Mouse (Mus musculus): ENCODE results near the gene Gm12394. TPM values are rescaled to one million over a fixed set of nuclear protein-coding genes. Genes with fewer than 3 reads are reported as not detected.
"Not testable (repeated sequence)": the region's sequence is repeated elsewhere in the genome, so short reads cannot be mapped to it uniquely, and the experiment has no call there.

Gene Gm12394
- polyA plus RNA-seq, 1 experiment, result 0.03 TPM

DNA sequence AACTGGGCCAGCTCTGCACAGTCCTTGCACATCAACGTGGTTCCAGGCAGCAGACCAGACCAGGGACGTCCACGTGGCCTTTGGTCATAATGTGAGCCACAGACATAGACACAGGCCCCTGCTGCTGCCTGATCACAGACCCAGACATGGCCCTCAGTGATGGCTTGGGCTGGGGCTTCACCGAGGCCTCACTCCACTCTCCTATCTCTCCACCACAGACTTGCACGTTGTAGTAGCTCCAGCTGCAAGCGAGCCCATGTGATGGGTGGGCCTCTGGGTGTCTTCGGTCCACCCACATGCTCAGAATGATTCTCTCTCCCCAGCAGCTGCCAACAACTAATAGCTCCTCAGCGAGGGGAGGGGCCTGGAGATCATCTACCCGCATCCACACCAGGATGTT lies 3.9 kb upstream of the Gm12394 start:
- not testable (repeated sequence) for DNase-seq (ENCODE audit: low read depth)

DNA sequence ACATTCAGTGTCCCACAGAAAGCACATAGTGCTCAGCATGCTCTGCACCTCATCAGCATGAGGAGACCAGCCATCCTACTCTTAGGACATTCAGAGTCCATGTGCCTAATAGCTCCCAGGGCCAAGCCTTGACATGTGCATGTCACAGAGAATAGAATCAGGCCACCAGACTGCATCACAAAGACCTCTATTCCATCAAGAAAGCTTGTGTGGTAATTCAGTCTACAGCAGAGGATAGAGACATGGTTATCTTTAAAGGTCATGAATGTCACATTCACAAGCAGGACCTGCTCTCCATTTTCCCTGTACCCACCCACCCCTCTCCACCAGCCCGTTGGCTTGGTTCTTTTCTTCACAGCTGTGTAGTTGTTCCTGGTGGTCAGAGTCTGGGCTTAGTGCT lies 2.8 kb downstream of the Gm12394 start, which contains the start of gene Fam205a1:
Fam205a1 (minus strand) TSS at position 101 of the 400 bp plus-strand sequence.
- DNase-seq (ENCODE audit: low read depth), result not testable (repeated sequence)

- DNase-seq (ENCODE audit: low read depth), result not testable (repeated sequence)
These were observed 82.7 kb downstream of the Gm12394 start, which contains the start of gene Ccl21a for GRCm38 (mm10) chr4:42773893-42774292. Gene Ccl21a, minus strand, starts transcription at chr4:42773993.

- not testable (repeated sequence) for DNase-seq (ENCODE audit: low read depth)
These were observed 100.1 kb downstream of the Gm12394 start, which contains the start of gene Ccl19 for GRCm38 (mm10) chr4:42756477-42756876. Gene Ccl19, minus strand, starts transcription at chr4:42756577.

DNA sequence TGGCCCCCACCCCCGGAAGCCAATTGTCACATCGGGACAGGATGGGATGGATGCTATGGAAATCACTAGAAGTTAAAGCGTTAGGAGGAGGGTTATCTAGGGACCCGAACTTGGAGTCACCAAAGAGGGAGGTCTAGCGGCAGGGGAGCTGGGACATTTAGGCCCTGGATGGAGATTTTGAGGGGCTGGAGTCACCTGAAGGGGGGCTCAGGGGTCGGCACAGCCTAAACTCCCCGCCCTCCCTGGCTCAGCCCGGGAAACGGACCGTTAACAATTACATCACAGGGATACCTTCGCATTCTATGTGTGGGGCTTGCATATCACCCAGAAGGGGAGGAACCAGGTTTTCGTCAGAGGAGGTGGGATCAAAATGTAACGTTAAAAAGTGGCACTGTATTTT lies 121.3 kb downstream of the Gm12394 start, which contains the start of gene 4930578G10Rik:
4930578G10Rik (plus strand) TSS at position 301 of the 400 bp plus-strand sequence.
- not testable (repeated sequence) for DNase-seq (ENCODE audit: low read depth)

Other genes with a start within 250 kb of the Gm12394 start
- gene Gm10591, start 244.6 kb downstream of the Gm12394 start, polyA plus RNA-seq (2012; rRNA removed), result not detected in 2 replicates
- gene Gm2564, start 227.1 kb downstream of the Gm12394 start, polyA plus RNA-seq (2012; rRNA removed), result 5.1 and 6.7 TPM in 2 replicates
- gene Ccl27b, start 201.5 kb downstream of the Gm12394 start, polyA plus RNA-seq (2012; rRNA removed), result not detected in 2 replicates
- gene Il11ra2, start 194.9 kb downstream of the Gm12394 start, polyA plus RNA-seq (2012; rRNA removed), result 0.71 and 0.84 TPM in 2 replicates
- not detected in 2 replicates for gene 4930578G10Rik, start 121.2 kb downstream of the Gm12394 start, polyA plus RNA-seq (2012; rRNA removed)
- gene Ccl19, start 100.2 kb downstream of the Gm12394 start, polyA plus RNA-seq (2012; rRNA removed), result 17.8 and 20.5 TPM in 2 replicates
- 79.4 and 95.3 TPM in 2 replicates for gene Ccl21a, start 82.8 kb downstream of the Gm12394 start, polyA plus RNA-seq (2012; rRNA removed)
- 0.04 TPM in 2 replicates for gene Fam205a1, start 2.9 kb downstream of the Gm12394 start, polyA plus RNA-seq (2012; rRNA removed)
- 0.54 and 0.86 TPM in 2 replicates for gene Fam205c, start 17.5 kb upstream of the Gm12394 start, polyA plus RNA-seq (2012; rRNA removed)
- 0.94 and 1.6 TPM in 2 replicates for gene Phf24, start 59.9 kb upstream of the Gm12394 start, polyA plus RNA-seq (2012; rRNA removed)
- 11.1 and 12.7 TPM in 2 replicates for gene Dnajb5, start 93.0 kb upstream of the Gm12394 start, polyA plus RNA-seq (2012; rRNA removed)
- gene 1700022I11Rik, start 112.8 kb upstream of the Gm12394 start, polyA plus RNA-seq (2012; rRNA removed), result 0.22 TPM in 1 of 2 replicates, not detected in the other
- 142 and 179 TPM in 2 replicates for gene Vcp, start 143.7 kb upstream of the Gm12394 start, polyA plus RNA-seq (2012; rRNA removed)
- 10.8 and 13.5 TPM in 2 replicates for gene Fancg, start 153.7 kb upstream of the Gm12394 start, polyA plus RNA-seq (2012; rRNA removed)
- gene Pigo, start 169.0 kb upstream of the Gm12394 start, polyA plus RNA-seq (2012; rRNA removed), result 18.0 and 24.3 TPM in 2 replicates
- 68.2 and 103 TPM in 2 replicates for gene Stoml2, start 174.9 kb upstream of the Gm12394 start, polyA plus RNA-seq (2012; rRNA removed)
- gene Fam214b, start 189.4 kb upstream of the Gm12394 start, polyA plus RNA-seq (2012; rRNA removed), result 25.4 and 27.6 TPM in 2 replicates
- 22.1 and 22.4 TPM in 2 replicates for gene Unc13b, start 202.2 kb upstream of the Gm12394 start, polyA plus RNA-seq (2012; rRNA removed)

All from gonadal fat pad, adult 2 months (tissue).